Mouse (Mus musculus) kidney, postnatal 36 days (tissue): ENCODE results near the gene C530008M17Rik.
A peak's percentile ranks its signal among the peaks of the same experiment; 100 is the strongest.

Experiments
- DNase-seq, 2 experiments: peaks; one replicate each; pipeline ENCODE4 v3.0.0; 2021 to 2022; ENCODE audit warnings: mixed read lengths in 2 of 2

Gene C530008M17Rik

DNA sequence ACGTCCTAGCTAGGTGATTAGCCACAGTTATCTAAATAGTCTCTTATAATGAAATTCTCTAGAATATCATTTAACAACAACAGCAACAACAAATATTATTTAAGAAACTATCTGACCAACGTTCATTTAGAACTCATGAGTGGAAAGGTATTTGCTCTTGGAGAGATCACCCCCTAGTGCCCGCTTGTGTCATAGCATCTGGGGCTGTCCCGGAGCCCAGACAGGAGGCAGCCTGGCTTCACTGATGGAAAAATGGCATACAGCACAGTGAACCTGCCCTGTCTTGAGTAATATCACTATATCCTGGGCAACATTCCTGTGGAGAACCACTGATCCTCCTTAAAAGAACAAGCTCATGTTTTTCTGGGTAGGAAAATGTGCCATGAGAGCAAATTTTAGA lies 187.1 kb downstream of the C530008M17Rik start:
- peak; percentile 62 to 85 for DNase-seq

DNA sequence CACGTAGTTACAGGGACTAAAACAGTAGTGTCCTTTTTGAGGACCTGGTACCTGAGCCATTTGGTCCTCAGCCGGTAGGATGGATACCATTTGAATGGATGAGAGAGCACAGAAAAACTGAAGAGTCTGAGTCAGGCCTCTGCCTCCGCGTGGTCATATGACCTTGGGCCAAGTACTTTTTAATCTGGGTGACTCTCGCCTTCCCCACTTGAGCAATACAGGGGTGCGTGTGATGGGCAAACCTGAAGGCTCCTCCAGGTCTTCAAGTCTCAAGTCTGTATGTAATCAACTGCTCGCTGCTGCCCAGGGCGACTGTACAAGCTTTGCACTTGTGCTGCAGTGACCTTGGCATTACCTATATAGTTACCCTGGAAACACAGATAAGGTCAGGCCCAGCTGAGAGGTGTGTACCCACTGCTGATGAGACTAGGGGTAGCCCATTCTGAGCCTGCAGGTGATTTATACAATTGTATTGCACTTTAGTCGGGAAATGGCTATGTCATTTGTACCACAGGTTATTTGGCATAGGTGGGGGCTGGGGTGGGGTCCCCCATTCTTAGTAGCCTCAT lies 187.6 kb downstream of the C530008M17Rik start:
- DNase-seq = no peak

DNA sequence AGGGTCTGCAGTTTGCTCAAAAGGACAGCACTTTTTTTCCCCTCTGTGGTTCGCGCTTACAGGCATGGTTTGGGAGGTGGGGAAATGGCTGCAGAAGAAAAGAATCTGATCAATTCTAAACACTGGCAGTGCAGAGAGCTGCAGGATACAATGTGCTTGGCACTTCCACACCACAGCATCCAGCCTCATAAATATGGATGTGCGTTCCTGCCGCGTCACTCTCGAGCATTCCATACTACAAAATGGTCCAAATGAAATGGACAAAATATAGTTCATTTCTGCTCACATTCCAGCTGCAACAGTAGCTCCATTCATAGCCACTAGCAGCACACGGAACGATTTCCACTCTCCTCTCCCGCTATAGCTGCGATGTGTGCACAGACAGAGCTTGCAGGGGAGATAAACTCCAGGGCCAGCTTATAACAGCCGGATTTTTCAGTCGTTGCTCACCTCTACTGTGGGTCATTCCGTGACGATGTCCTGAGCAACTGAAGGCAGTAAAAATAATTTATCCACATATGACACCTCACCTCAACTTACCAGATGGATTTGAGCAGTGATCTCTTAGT lies 188.4 kb downstream of the C530008M17Rik start:
- DNase-seq = no peak

DNA sequence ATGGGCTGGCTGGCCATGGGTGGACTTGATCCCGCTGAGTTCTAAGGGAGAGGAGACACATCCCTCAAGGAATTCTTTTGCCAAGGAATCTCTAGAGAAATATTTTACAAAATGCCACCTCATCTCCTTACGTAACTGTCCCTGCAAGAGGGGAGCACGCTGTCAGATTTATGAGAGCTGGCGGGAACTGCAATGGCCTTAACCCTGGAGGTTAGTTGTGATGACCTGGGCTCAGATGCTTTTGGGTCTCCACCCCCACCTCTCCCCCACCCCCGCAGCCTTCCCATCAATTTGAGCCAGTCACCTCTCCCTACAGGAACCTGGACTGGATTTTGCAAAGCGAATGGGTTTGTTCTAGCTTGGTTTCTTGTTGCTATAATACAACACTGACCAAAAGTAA lies 190.8 kb downstream of the C530008M17Rik start:
- no peak for DNase-seq

DNA sequence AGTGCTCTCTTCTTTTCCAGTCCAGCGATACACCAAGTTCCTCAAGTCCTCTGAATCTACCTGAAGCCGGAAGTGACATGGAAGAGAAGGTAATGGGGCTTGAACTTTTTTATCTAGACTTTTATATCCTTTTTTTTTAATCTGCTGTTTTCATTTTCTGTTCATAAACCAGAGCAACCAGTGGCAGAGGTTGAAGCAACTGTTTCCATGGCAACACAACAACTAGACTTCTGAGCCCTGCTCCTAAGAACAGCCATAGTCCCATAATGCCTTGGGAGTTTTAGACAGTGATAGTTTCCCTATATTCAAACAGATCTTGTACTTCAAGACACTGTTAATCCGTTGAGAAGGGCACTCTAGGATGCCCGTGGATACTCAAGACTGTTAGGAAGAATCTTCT lies 195.0 kb downstream of the C530008M17Rik start:
- DNase-seq = no peak

DNA sequence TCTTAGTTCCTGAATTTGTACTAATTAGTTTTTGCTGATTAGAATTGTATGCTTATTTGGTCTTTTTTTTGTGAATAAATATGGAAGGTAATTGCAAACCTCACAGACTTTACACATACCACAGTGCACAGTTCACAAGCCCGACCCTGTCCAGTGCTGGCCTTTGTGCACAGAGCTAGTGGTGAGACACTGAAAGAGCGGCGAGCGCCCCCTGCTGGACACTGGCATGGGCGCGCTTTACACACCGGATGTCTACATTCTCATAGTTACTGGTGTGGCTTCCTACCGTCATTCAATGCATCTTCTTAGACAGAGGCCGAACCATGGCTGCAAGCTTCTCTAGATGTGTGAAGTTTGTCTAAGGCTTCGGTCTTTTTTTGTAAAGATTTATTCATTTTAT lies 197.2 kb downstream of the C530008M17Rik start:
- peak; percentile 77 to 91 for DNase-seq

DNA sequence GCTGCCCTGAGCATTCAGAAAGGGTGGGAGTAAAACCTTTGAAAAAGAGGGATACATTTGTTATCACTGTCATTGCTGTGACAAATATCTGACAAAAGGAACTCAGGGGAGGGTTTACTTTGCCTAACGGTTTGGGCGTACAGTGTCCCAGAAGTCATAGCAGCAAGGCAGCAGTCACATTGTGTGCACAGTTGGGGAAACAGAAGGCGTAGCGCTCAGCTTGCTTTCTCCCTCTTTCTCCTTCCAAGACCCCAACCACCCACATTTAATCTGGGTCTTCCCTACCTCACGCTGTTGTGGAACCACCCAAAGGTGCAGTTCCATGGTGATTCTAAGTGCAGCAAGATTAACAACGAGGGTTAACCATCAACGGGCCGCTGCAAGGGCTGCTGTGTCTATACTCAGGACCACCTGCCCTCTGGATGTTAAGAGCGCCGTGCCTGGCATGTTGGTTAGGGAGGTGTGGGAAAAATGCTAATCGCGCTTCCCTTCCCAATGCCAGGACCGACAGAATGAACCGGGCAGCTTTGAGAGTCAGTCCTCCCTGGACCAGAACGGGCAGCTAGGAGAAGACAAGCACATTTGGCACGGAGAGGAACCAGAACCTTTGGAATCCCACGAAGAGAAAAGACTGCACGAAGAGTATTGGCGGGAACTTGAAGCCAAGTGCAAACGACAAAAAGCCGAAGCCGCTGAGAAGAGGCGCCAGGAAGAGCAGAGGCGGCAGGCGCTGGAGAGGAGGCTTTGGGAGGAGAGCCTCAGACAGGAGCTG lies 199.7 kb downstream of the C530008M17Rik start:
- no peak for DNase-seq

DNA sequence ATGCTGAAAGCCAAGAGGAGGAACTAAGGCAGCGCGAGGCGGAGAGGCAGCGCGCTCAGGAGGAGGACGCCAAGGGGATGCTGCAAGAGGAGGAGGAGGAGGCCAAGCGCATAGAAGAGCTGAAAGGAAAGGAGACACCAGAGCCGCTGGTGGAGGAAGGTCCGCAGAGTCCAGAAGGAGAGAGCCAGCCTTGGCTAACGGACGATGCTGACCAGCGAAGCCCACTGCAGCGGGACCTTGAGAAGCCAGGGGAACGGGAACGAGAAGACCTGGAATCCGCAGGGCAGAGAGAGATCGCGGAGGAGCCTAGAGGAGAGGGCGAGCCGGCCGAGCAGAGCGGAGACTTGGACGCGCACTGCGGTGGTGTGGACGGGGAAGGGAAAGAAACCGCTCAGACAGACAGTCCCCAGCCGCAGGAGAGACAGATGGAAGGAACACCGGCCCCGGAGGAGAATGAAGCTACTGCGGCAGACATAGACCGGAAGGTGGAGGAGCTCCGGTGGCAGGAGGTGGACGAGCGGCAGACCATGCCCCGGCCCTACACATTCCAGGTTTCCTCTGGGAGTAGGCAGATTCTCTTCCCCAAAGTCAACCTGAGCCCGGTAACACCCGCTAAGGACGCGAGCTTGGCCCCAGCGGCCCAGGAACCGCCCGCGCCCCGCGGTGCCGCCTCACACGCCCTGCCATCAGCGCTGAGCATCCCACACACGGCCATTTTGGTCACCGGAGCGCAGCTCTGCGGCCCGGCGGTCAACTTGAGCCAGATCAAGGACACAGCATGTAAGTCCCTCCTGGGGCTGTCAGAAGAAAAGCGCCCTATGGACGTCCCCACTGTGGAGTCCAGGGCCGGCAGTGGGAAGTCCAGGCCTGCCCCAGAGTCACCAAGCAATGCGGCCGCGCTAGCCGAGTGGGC lies 201.0 kb downstream of the C530008M17Rik start:
- no peak for DNase-seq

DNA sequence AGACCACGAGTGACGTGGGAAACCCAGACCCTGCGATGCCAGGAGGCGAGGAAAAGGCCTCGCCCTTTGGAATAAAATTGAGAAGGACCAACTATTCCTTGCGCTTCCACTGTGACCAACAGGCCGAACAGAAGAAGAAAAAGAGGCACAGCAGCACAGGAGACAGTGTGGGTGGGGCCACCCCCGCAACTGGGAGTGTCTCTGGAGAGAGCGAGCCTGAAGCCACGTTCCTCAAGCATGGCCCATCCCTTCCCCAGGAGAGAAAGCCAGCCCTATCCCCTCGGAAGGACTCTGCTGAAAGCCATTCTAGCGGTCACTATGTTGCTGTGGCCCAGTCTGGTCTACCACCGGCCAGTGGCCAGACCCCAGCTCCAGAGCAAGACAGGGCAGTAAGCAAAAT lies 202.1 kb downstream of the C530008M17Rik start:
- no peak for DNase-seq

DNA sequence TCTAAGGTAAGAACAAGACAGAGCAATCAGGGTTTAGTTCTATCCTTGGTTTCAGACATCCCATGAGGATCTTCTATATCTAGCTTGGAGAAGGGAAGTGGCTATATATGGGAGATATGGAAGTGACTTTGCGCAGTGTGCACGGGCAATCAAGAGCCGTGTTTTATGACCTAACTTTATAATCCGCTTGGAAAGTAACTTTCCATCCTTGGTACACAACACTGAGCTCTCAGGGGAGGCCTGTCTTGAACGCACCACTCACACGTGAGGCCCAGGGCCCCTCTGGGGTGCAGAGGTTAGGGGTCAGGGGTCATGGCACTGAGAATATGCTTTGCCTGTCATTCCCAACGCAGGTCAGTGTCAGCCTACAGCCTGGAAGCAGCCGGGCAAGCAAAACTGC lies 210.5 kb downstream of the C530008M17Rik start:
- DNase-seq = no peak

DNA sequence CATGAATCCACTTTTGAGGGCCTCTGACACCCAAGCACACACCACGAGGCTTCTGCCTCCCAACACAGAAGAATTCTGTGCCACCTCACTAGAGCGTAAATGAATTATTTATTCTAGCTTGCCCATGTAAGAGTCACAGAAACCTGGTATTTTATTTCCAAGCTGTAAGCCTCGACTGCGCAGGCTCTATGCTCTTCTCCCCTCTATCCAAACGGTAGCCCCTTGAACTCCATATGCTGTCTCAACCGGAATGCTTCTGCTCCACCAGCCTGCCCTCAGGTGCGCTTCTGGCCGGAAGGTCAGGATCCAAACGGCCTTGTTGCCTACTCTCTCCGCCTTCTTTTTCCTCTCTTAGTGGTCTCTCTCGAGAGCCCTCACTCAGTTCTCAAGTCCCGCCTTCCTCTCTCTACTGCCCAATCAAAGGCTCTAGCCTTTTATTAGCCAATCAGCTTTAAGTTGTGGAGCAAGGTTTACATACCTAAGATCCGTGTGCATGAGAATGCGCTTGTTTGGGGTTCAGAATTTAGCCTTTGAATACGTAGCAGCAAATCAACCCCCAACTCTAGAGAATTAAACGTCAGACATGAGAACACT lies 212.5 kb downstream of the C530008M17Rik start:
- DNase-seq = peak; percentile 34 to 39

DNA sequence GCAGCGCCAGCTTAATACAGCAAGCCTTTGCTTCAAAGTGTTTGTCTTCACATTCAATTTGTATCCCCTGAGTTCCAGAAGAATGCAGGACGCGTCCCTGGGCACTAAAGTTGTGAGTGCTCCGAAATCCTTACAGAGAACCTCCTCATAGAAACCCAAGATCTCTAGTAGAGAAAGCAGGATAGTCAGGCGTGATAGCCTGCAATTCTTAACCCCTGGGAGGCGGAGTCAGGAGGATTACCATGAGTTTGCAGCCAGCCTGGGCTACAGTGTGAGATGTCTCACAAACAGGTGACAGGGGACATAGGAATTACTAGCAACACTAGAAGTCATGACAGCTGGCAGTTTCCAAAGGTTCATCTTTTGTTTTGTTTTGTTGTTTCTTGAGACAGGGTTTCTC lies 213.2 kb downstream of the C530008M17Rik start:
- DNase-seq = no peak

DNA sequence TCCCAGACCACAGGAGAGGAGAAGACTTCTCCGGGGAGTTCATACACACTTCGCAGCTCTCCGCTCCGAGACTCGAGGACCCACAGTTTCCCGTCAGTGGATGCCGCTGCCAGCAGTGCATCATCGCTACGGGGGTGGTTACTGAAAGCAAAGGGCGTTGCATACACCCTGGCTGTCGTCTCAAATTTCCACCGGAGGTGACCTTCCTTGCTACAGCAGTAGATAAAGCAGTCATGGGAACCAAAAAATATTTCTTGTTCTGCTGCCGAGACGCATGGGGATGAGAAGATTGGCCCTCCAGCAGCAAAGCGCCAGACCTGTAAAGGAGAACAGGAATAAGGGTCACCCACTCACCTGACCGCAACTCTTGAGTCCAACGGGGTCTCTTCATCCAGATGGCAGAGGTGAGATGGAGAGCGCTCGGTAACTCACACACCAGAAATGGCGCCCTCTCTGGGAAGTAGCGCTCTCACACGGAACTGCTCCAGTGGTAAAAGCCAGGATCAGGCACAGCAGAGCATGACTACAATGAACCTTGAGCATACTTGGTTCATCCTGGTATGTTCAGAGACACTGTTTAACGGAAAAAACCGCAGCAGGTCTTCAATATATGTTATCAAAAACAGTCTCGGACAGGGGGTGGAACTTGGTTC lies 219.9 kb downstream of the C530008M17Rik start:
- DNase-seq = no peak

DNA sequence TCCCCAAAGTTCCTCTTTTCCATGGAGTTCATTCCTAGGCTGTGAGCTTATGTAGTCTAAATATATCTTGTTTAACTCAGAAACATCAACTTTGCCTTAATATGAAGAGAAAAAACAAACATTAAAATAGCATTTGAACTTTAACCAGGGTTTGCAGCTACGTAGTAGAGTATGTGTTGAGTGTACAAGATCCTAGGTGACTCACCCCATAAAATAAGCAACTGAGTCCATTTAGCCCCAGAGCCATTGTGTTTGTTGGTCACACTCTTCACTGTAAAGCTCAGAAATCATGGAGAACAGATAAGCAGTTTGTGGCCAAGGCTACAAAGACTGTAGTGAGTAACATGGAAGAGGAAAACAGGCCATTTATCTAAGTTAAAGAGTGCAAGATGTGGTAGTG lies 227.8 kb downstream of the C530008M17Rik start:
- no peak for DNase-seq

DNA sequence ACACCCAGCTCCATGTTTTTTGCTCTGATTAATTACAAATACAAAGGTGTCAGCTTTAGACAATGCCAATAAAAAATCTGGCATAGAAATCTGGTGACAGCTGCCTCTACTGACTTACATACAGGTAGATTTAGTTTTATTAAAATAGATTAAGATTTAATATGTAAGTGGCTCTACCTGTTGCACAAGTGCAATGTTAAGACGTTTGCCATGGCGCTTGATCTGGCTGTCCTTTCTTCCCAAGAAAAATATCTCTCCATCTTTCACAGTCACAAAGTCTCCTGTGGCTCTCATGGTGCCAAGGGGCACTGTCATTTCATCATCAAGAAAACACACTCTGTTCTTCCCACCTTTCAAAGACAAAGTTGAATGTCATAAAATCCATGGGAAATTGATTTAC lies 230.7 kb downstream of the C530008M17Rik start:
- no peak for DNase-seq

DNA sequence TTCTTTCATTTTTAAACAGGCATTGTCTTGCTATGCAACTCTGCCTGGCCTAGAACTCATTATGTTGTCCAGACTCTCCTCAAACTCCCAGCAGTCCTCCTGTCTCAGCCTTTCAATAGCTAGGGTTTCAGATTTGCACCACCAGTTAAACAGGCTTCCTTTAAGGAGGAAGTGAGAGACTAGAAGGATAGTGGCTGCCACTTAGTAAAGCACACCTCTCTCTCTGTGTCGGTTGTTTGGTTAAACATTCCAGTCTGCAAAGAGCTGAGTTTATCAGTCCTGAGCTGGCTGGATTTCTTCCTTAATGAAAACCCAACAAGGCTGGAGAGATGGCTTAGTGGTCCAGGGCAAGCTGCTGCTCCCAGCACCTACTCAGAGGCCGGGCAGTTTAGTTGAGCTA lies 236.3 kb downstream of the C530008M17Rik start:
- DNase-seq = no peak

DNA sequence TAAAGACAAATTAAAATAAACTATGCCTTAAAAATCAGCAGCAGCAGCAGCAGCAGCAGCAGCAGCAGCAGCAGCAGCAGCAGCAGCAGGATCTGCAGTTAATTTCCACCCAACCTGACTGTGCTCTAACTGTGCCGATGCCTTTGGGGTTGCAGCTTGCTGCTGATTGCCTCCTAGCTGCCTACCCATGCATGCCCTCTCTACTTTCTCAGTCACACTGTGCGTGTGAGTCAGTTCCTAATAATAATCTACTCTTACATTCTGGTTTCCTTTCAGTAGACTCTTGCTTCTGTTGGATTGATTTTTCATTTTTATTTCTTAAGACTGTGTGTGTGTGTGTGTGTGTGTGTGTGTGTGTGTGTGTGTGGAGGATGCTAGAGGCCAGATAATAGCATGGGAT lies 236.8 kb downstream of the C530008M17Rik start:
- no peak for DNase-seq

DNA sequence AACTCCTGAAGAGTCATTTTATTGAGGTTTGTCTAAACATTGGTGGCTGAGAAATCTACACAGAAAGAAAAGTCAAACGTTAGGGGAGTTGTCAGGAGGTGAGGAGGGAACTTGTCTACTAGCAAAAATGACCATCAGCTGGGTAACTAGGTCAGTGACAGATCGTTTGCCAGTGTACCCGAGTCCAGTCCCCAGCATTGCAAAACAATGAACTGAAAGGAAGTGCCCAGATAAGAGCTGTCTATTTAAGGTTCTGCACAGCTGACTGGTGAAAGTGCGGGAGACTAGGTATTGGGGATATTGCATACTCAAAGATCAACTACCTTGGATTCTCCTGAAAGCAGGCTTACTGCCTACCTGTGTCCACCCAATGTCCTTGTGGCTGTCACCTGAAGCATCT lies 245.8 kb downstream of the C530008M17Rik start:
- DNase-seq = no peak

DNA sequence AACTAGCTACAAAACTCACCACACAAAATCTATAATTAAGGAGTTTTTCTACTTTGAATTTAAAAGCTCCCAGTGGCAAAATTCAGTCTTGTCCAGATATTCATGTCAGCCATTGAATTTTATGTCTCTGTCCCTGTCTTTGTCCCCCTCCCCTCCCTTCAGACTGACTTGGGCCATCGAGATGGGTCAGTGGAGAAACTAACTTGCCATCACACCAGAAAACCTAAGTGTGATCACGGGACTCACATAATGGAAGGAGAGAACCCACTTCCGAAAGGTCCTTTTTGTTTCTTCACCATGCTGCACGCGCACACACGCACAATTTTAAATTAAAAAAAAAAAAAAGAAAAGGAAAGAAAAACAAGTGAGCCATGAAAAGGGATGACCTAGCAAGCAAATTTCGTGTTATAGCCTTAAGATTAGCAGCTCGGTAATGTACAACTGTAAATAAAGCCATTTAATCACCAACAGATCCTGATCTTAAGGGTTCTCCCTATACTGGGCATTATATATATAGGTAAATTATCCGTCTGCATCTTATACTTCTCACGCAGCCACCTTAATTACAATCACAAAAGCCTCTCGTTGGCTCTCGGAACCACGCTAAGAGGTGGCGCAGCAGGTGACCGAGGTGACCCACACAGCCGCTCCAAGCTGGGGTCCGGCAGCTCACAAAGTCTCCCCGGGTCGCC lies 248.5 kb downstream of the C530008M17Rik start:
- no peak for DNase-seq

DNA sequence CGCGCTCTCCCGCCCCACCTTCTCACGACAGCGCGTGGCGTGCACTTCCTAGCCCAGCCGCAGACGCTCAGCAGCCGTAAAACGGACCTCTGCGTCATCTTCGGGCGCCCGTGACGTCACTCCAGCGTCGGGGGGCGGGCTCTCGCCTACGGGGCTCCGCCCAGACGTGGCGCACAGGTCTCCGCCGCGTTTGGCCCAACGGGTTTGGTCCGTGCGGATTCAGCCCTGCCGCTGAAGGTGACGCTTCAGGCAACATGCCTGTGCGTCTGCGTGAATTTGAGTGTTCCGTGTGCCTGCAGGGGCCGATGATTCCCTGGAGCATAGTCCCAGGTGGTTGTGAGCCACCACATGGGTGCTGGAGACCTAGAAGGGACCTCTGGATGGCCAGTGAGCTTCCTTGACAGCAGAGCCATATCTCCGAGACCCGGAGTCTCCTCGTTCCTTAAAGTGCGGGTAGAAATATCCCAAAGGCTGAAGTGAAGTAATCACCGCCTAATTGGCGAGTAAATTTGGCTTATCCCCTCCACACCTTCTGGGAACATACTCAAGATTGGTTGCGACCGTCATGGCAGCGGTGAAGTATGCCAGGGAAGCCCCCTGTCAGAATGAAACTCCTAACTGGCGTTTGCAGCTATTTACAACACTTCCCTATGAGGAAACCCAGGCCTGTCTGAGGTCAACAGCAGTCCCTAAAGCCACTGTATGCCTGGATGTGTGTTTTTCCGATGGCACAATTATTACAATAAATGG lies 249.3 kb downstream of the C530008M17Rik start, which contains the start of gene Aasdh:
Gene Aasdh, minus strand, starts transcription at position 110 of the 750 bp plus-strand sequence.
- peak; percentile 95 to 97 for DNase-seq

DNA sequence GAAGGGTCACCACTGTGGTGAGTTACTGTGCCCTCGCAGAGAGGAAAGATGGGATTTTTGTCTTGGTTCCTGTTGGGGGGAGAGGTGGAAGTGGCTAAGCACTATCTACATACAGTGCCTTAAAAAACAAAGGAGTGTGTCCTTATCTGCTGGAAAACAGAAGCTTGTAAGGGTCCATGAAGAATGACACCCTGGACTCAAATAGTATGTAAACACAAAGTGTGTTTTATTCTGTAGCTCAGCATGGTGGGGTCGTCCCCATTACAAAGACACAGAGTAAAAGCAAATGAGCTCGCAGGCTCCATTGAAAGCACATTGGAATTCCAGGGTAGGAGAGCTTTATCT lies 249.8 kb downstream of the C530008M17Rik start:
- DNase-seq = no peak
